Mouse (Mus musculus) right cerebral cortex, postnatal 4 days (tissue): ENCODE measurements at regions not wholly inside any gene's neighbourhood (a gene's known extent, or its start where the extent isn't known, plus 50 kb on each side); places are given as distances from the start of the nearest gene placed in this dataset.

Source experiments
- DNase-seq: peaks from one replicate; pipeline ENCODE4 v3.0.0-alpha.2; 2022

DNA sequence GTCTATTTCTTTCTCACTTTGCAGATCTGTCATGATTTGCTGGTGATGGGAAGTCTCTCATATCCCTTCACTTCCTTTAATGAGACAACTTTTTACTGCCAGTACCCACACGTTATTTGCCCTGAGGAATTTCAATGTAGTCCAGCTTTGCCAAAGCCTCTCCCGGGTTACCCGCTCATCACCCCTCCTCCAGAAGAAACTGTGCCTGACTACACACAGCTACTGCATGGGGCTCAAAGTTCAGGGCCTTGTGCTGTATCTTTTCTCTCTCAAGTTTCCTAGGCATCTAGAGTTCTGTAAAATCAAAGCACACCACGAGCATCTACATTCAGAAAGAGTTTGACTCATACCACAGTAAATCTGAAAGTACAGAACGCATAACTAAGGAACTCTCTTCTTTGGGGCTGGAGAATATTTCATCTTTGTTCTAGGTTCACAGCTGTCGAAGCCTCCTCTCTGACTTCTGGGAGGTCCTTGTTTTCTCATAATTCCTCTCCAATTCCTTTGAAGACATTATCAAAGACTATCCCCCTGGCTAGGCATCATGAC lies 328.4 kb upstream of the Tmc3 start:
- no peak for DNase-seq

GRCm38 (mm10) chr7:83258363-83258916 lies 326.3 kb upstream of the Tmc3 start:
- DNase-seq = no peak

GRCm38 (mm10) chr7:83261489-83261888 lies 323.2 kb upstream of the Tmc3 start:
- no peak for DNase-seq

DNA sequence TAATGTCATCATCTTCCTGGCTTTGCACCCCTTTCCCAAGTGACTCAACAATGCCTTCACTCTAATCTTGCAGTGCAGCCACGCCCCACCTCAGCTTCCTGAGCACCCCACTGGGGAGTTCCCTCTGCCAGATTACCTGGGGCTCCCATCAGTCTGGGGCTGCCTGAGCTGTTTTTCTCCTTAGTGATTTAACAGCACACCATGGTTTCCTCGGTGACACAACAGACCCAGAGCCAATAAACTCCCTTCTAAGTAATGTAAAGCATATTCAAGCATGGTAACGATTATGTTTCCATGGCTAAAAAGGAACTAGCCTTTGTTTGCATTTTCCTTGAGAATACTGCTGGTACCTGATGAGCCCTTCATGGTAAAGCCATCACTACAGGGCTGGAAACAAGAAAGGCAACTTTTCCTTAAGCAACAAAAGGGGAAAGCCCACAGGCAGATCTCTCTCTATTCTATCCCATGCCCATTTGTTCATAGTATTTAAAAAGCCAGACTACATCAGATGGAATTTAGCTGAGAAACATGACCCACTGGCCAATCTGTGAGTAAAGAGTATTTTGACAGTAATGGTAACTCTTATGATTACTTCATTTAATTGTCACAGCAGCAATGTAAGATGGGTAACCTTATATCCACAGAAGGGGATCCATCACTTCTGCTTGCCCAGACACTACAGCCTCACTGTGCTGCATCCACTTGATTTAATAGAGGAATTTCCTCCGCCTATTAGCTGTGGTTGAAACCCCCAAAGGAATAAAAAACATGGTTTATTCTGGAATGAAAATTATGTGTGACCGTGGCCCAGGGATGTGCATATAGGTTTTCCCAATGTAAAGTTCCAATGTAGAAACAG lies 294.6 kb upstream of the Tmc3 start:
- DNase-seq = no peak

DNA sequence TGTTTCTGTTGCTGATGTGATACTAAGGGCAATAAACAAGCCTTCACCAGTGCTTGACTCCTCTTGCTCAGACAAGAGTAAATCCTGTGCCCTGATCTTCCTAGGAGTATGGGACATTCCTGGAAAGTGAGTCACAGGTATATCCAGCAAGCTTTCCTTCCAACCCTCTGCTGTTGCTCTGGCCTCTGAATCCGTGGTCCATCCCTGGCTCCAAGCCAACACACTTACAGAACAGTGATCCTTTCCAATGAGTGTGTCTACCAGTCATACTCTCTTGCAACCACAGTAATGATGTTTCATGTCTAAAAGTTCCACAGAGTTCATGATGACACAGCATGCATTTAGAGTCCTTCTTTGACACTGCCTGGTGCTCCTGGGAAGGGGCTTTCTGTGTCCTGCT lies 277.6 kb upstream of the Tmc3 start:
- DNase-seq = no peak

DNA sequence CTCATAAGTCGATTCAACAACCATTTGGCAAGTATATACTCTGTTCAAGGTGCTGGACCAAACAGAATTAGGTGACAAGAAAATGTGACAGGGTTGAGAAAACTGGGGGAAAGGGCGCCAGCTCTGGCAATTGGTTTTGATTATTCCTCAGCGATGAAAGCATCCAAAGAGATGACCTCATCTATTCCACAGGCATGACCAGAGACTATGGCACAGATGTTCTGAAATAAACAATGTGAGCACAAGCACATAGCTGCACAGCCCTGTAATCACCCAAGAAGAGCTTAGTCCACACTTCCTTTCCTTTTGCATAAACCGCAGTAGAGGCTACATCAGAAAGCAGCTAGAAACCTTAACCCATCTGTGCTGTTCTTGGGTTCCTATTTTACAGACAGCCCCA lies 272.6 kb upstream of the Tmc3 start:
- DNase-seq = no peak

DNA sequence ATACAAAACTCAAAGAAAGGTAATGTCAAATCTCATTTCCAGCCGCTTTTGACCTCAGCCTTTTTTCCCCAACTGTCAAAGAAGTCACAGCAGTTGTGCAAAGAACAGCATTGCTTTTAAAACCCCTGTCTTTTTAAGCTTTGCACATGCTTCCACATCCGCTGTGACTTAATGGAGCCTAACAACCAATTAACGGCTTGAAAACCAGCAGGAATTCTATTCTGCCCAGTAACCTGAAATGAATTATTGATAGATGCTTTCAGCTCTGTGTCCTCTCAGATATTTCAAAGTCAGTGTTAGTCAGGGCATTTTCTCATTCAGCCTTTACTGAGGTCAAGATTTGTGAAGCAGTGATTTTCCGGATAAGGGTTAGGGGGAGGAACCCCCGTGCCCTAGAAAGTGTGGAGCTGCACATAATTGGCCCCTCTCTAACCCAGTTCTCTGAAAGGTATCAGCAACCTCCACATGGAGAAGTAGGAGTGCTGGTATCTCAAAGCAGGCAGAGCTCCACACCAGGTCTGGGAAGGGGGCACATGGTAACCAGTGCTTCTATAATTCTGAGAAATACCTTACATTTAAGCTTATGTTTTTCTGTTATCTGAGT lies 254.8 kb upstream of the Tmc3 start:
- DNase-seq = no peak

- no peak for DNase-seq
These were observed 237.5 kb upstream of the Tmc3 start for GRCm38 (mm10) chr7:83347103-83347754.

DNA sequence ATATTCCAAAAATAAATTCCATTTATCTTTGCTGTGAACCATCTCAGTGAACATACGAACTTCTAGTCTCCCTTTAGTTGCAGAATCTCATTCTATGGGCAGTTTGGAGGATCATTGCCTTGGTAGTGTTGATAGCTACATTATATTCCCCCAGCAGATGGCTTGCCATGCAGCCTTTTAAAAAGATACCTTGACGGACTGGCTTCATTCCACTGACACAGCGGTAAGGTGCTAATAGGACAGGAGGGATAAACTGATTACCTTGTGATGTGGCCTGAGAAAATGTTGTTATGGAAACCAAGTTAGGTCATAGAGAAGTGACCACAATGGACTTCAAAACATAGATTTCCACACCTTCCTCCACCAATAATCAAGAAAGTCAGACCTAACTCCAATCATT lies 215.5 kb upstream of the Tmc3 start:
- no peak for DNase-seq

DNA sequence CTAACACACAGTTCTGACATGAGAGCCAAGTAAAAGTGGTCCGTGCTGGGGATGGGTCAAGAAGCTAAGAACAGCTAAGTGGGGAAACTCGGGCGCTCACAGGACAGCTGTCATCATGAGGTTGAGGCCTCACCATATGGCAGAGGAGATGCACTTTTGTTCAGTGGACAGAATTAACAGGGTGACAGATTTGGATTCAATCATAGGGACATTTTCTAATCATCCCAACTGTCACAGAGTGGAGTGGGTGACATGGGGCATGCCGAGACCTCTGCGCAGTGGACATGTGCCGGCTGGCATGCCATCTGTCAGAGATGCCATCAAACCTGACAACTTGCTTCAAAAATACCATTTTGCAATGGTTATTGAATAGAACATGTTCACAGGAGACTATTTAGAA lies 215.1 kb upstream of the Tmc3 start:
- DNase-seq = no peak

DNA sequence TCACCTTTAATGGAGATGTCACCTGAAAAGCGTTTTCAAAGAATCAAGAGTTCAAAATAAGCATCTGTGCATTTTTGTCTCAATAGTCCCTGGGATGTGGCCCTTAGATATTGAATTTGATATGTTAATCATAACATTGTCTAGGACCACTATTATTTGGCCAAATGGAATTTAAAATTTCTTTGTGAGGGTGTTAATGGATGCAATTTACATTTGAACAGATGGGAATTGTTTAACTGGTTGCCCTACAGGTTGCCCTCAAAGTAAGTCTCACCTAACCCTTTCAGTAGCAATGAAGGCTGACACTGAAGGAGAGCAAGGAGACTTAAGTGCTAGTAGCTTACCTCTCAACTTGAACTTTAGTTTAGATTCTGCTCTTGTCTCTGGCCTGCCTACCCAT lies 207.9 kb upstream of the Tmc3 start:
- no peak for DNase-seq

DNA sequence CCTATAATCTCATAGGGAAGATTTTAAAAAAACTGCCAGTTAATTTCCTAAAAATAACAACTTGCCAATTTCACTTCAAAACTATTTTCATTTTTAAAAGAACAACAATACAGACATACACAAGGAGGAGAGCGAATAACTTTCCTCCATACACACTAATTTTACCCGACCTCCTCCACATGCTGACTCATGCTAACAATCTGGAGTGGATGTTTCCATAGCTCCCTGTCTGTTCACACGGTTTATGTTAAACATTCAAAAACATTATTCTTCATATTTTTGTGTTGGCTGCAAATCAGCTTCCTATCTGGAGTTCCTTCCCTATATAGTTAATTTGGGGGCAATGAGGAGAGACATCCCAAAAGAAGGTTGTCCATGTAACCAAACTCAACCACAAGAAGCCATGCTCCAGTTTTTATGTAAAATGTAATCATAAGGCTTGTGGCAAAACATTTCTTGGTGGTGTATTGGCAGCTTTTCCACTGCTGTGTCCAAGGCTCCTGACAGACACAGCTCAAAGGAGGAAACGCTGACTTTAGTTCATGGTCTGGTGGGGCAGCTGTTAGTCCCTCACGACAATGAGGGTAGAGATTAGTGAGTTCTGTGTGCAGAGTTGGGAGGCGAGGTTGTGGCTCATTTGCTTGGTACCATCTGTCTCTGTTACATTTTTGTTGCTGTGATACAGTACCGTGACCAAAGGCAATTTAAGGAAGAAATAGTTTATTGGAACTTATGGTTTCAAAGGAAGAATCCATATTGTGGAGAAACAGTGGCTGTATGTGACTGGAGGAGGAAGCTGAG lies 203.1 kb upstream of the Tmc3 start:
- no peak for DNase-seq

DNA sequence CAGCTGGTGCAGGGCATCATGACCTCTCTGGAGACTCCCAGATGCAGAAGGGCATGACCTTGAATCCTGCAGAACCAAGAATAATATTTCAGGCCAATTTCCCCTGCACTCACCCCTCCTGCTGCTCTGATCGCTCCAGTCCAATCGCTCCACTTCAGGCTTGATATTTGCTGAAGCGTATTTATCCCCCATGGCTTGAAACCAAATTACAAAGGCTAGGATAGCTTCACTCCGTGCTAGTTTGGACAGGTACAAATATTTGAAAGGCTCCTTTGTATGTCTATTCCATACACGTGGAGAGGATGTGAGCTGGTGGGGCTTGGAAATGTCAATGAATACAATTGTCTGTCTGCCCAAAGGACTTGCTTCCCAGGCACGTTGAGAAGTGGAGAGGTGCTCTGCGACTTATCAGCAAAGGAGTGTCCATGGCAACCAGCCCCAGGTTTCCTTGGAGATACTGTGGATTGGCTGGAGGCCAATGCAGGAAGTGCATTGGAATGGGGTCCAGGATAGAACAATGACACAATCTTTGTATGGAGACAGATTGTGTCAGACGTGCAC lies 201.8 kb upstream of the Tmc3 start:
- DNase-seq = peak; percentile 52

DNA sequence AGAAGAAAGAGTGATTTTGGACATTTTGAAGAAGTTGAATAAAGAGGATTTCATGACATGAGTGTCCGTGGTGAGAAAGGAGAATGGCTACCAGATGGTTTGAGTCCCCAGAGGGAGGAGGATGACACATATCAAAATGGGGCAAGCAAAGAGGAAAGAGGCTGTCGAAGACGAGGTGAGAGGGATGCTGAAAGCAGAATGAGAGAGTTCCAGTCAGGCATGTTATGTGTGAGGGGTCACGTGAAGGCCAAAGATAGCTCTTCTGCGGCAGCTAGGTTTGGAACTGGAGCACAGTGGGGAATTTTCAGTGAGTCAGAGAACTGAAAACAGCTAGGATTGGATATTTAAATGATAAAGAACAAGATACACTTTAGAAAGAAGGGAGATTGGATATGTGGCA lies 193.3 kb upstream of the Tmc3 start:
- DNase-seq = no peak

DNA sequence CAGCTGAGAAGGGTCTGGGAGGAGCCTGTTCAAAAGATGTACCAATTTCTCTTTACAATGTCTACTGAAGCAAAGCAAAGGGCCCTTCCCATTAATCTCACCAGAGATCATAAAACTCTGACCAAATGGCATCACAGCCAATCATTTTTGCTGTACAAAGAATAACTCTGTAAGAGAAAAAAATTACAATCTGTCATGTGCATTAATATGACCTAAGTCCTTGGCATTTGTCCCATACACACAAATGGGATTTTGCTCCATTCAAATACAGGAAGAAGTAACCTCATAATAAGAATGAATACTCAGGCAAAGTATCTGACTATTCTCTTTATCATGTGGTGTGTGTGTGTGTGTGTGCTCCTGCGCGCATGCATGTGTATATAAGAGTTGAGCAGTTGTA lies 192.5 kb upstream of the Tmc3 start:
- DNase-seq = no peak

DNA sequence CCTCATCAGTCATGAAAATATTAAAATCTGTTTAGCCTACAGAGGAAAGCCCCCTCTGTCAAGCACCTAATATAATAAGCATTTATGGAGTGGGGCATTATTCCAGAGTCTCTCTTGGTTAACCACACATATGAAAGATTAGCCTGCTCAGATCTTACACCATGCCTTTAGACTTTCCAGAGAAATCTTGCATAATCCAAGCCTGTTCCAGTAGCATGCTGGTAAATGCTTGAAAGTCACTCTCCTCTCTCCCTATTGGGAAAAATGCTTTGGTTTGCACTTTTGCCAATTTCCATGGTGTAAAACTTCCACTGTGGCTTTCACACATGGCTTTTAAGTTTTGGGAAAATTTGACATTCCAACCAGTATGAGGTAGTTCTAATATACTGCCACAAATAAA lies 192.1 kb upstream of the Tmc3 start:
- DNase-seq = no peak

GRCm38 (mm10) chr7:83394156-83394555 lies 190.6 kb upstream of the Tmc3 start:
- DNase-seq = no peak

DNA sequence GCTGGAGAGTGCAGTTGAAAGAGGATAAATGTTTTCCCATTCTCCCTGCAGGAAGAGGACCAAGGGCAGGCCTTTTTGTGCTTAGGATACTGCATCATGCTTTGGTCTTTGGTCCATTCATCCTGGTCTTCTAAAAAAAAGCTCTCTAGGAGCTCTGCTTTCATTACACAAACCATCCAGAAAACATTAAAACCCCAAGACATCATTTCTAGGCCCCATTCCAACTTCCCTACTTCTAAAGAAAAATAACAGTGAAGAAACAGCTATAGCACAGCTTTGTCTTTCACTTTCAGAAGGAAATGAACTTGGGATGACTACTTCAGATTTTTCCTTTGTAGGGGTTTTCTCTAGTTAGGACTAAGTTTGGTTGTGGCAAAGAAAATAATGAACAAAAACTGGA lies 185.1 kb upstream of the Tmc3 start:
- DNase-seq = no peak

- DNase-seq = no peak
These were observed 183.7 kb upstream of the Tmc3 start for GRCm38 (mm10) chr7:83401001-83401400.

DNA sequence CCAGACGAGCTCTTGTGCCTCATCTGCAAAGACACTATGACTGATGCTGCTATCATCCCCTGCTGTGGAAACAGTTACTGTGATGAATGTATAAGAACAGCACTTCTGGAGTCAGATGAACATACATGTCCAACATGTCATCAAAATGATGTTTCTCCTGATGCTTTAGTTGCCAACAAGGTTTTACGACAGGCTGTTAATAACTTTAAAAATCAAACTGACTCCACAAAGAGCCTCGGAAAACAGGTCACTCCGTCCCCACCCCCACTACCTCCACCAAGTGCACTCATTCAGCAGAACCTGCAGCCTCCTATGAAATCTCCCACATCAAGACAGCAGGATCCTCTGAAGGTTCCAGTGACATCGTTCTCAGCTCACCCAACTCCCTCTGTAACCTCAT lies 172.0 kb upstream of the Tmc3 start:
- peak; percentile 7 for DNase-seq

DNA sequence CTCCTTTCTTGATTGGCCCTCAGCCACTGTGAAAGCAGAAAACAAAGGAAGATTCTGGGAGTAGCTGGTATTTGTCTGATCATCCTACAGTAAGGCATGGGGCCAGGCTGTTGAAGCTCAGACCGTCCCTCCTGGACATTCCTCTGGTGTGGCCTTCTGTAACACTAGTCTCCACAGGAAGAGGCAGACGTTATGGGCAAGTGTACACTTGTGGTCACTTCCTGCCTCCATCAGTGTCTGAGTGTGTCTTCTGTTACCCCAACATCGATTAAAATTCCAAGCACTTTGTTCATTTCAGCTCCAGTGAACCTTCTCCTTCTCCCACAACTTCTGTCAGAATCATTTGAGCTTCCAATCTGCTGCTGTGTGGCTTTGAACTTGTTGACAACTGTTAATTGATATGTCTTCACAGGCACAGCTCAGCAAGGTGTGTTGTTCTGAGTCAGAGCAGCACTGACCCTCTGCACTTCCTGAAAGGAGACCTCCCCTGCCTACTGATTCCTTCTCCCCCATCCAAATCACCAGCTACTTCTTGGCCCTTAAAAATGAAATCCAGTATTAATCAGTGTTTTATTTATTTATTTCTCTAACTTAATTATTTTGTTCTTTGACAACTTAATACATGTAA lies 154.7 kb upstream of the Tmc3 start:
- no peak for DNase-seq

- DNase-seq = no peak
These were observed 153.6 kb upstream of the Tmc3 start for GRCm38 (mm10) chr7:83431094-83431493.
